Mouse (Mus musculus): ENCODE measurements at regions not wholly inside any gene's neighbourhood (a gene's known extent, or its start where the extent isn't known, plus 50 kb on each side); places are given as distances from the start of the nearest gene placed in this dataset.
"Not testable (repeated sequence)": the region's sequence is repeated elsewhere in the genome, so short reads cannot be mapped to it uniquely, and the experiment has no call there.

DNA sequence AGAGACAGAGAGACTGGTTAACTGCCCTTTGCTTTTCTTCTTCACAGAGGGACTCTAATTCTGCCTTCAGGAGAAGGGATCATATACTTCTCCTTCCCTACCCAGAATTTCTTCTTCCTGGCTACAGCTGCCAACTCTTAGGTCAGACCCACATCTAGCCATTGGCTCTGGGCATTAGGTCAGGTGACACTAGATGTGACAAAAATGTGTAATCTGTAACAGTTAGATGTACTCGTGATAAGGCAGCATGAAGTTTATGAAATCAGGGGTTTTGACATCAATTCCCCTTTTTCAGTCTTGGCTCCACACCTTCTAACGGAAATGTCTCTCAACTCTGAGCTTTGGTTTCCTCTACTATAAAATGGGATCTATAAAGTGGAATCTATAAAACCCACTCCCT, 428.4 kb downstream of the Bmper start:
- DNase-seq = no peak

DNA sequence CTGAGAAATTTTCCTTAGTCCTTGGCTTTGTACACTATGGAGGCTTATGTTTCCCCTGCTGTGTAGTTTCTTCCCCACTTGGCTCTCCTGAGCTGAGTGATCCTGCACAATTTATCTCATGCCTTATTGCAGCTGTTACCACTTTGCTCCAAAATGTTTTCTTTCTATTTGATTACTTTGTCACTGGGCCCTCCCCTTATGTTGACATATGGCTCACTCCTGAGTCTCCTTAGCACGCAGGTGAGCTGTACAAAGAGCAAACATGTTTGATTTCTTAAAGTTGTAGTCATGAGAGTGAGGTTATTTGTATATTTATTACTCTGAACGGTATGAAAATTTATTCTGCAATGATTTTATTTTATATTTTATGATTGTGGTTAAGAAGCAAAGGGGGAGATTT, 430.2 kb downstream of the Bmper start:
- DNase-seq = no peak

DNA sequence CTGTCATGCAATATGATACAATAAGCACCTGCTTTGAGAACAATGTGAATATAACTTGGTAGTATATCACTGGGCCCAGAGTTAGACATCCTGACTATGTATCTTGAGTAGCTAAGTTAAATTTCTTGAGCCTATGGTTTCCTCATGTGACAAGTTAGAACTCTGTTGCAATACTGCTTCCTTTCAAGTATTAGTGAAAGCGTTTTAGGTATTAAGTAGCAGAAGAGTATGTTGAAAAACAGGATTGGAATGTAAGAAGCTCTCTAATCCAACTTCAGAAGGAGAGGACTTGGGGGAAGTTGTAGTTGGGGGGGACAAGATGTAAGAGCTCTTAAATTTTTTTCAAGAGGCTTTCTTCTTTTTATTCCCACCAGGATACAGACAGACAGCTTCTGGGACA, 431.9 kb downstream of the Bmper start:
- no peak for DNase-seq

DNA sequence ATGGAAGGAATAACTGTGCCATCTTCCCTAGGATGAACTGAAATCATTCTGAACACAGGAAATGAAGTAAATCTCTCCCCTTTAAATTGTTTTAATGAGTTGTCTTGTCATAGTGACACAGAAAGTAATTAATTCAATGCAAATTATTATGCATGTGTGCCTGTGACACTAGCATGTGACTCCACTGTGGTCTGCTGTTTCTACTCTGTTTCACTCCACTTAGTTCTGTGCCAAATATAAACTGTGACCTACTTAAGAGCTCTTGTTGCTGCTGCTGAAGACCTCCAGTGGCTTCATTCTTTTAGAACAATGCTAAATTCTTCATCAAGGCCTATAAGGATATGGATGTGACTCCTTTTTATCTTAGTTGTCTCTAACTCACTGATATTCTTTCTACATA, 431.8 kb upstream of the Npsr1 start:
- DNase-seq = no peak

DNA sequence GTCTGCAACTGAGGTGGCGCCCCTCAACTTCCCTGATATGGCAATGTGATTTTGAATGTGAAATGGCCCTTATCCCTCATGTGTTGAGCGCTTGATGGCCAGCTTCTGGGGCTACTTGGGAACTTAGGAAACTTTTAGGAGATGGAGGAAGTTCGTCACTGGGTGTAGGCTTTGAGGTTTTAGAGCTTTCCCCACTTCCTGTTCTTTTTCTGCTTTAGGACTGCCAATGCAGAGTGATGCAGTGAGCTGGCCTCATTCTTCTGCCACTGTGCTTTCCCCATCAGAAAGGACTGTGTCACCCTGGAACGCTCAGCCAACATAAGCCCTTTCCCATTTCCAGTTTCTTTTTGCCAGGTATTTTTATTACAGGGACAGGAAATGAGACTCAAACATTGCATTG, 428.6 kb upstream of the Npsr1 start:
- DNase-seq = no peak

DNA sequence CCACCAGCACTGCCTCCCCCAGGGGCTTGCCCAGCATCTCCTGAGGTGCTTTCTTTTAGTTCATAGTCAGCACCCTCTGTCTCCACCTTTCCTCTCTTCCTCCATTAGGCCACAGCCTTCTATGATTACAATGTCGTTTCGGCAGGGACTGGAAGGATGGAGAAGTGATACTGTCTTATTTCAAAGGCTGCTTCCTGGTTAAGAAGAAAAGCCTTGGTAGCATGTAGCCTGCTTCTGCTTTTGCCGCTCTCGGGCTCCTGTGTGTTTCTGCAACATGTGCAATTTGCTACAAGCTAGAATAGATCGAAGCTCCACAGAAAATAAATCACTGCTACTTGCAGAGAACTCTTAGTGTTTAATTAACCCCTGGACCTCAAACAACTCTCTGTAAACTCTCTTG, 427.2 kb upstream of the Npsr1 start:
- no peak for DNase-seq

DNA sequence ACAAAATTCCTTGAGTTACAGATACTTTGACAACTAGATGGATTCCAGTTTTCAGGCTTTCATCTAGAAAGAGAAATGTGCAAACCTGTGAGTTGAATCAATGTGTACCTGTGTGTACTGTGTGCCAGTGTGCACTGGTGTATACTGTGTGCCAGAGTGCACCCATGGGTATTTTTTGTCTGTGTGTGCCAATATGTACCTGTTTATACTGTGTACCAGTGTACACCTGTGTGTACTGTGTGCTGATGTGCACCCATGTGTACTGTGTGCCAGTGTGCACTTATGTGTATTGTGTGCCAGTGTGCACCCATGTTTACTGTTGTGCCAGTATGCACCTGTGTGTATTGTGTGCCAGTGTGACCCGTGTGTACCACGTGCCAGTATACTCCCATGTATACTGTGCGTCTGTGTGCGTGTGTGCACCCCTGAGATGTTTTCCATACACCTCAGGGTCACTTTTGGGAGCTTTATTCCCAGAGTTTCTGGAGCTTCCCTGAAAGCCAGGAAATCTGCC, 424.4 kb upstream of the Npsr1 start:
- no peak for DNase-seq

DNA sequence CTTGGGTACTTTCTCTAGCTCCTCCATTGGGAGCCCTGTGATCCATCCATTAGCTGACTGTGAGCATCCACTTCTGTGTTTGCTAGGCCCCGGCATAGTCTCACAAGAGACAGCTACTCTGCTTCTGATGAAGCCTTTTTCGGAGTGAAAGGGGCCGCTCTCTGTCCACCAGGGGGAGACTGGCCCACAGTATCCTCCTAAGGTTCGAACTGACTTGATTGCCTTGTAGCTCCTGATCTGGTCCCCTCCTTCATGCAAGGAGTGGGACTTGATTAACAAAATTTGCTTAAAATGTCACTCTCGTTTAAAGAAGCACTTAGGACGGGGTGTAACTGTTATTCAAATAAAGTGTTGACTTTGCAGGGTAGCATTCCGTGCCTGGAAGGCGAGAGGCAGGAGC, 423.0 kb upstream of the Npsr1 start:
- peak; percentile 19 for DNase-seq

DNA sequence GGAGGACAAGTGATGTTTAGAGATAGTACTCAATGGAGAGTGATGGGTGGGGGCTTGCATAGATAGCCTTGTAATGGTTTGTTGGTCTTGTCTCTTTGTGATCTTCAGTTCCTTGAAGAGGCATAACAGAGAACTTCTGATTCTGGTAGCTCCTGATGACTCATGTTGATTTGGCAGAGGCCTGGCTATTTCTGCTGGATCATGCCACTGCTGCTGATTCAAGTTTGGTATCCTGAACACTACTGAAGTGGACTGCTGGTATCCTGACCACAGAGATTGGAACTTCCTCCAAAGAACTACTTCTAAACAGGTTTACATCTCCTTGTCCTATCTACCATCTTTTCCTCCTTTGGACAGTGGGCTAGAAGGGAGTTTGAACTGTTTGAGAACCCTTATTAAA, 408.3 kb upstream of the Npsr1 start:
- DNase-seq = no peak

DNA sequence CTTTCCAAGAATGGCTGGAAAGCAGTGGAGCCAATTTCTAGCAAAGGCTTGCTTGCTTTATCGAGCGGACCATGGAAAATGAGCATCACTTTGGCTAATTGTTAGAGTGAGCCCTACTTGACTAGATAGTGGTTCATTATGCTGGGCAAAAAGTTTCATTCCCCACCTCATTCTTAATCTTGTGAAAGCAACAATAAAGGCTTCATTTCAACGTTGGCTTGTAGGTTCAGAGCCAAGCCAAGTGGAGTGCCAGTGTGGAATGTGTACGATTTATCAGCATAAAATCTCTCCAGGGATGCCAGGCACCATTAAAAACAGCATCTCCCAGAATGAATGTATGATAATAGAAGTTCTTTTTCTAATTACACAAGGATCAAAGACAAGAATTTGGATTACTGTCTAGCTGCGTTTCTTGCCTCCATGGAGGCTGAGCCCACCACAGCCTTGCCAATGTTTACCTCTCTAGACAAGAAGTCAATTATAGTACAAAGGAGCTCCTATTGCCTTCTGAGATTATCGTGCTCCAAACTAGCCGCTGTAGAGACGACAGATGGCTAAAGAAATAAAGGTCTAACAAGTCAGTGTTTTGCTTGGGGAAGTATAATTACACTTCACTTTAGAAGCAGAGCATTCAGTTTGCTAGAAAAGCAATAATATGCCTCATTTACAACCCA, 404.9 kb upstream of the Npsr1 start:
- no peak for DNase-seq

DNA sequence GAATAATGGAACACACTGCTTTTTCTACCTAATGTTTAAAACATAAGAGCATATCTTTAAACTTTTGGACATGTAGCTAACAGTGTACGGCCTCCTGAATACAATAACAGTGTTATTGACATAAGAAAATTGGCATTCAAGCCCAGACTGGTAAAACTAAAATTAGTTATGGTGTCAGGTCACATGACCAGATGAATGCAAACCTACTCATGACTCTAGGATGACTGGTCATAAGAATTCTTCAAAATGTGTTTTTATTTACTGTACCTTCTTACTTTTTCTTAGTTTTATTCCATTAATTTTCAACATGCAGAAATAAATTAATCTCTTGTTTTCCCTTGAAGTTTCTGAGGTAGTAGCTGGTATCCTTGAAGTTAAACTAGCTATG, 404.4 kb upstream of the Npsr1 start:
- DNase-seq = no peak

DNA sequence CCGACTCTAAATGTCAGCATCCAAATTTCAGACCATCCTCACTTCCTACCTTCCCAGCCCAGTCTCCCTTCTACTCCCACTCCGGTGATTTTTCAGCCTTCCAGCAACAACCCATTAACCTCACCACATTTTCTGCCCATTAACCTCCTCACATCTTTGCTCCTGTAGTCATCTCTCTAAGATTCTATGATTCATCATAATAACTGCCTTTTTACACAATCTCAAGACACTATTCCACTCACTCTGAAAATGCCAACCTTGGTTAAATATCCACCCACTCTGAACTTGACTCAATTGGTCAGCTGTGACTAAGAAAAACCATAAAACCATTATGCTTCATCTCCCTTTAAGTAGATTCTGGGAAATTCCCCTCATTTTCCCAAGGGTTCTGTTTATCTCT, 403.3 kb upstream of the Npsr1 start:
- no peak for DNase-seq

DNA sequence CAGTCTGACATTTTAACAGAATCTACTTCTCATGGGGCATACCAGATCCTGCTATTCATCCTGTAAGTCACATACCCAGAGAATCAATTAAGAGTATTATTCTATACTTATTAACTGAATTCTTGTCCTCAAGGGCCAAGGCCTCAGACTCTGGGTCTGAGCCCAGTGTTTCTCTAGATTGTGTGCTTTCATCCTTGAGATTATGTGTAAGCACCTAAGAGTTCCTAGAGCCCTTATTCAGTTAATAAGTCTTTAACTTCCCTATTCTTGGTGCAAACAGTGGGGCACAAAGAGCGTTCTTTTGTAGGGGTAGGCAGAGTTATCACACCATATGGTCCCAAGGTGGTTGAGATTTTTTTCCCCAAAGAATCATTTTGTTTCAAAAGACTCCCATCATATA, 397.2 kb upstream of the Npsr1 start:
- no peak for DNase-seq

DNA sequence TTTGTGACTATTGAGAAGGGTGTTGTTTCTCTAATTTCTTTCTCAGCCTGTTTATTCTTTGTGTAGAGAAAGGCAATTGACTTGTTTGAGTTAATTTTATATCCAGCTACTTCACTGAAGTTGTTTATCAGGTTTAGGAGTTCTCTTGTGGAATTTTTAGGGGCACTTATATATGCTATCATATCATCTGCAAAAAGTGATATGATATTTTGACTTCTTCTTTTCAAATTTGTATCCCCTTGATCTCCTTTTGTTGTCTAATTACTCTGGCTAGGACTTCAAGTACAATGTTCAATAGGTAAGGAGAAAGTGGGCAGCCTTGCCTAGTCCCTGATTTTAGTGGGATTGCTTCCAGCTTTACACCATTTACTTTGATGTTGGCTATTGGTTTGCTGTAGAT, 380.2 kb upstream of the Npsr1 start:
- not testable (repeated sequence) for DNase-seq

DNA sequence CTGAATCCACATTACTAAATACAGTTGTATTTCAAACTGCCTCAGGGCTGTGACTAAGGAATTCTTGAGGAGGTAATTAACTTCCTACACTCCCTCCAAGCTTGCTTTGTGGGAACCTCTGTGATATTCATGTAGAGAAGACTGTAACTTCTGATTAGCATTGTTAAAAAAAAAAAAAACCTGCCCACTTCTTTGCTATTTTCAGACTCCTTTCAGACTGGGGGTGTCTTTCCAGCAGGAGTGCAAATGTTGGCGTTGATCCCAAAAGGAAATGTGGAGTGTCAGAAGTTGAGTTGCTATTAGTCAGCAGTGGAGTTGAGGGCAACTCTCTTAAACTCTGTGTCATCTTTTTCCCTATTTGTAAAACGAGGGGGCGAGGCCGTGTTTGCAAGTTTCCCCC, 369.0 kb upstream of the Npsr1 start:
- DNase-seq = no peak

DNA sequence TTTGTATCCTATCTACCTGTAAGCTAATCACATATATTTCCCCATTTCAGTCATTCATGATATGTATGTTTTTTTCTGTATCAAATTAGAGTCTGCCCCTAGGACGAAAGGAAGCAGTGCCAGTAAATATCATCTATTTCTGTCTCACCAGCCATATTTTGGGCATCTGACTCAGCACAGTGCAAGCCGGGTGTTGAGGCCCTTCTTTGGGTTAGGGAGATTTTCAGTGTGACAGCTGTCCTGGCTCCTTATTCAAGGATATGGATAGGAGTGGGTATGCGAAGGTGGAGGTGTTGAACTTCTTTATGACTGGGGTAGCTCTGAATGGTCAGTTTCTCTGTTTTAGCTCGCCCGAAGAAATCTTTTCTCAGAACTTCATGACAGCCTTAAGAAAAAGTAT, 345.3 kb upstream of the Npsr1 start:
- no peak for DNase-seq

DNA sequence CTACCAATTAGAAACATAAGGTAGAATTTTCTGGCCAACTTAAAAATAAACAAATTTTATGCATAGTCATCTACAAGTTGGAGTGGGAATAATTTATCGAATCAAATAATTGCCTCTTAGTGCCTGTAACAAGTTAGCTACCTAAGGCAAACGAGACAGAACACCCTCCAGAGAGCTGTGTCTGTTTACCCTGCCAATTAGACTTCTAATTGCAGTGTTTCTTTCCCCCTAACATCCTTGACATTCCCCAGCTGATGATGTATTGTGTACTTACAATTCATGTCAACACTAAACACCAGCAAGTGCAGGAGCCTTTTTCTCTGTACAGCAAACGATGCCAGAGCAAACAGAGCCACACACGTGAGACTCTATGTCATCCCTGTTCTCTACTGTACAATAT, 311.1 kb upstream of the Npsr1 start:
- no peak for DNase-seq
